Mouse (Mus musculus) A20 (cell line): ENCODE measurements around the gene Commd3.

Experiments
- DNase-seq: peaks from one replicate; pipeline ENCODE4 v3.0.0-alpha.2; 2011; ENCODE audit warnings: low read depth, low spot score

The Commd3 gene

DNA sequence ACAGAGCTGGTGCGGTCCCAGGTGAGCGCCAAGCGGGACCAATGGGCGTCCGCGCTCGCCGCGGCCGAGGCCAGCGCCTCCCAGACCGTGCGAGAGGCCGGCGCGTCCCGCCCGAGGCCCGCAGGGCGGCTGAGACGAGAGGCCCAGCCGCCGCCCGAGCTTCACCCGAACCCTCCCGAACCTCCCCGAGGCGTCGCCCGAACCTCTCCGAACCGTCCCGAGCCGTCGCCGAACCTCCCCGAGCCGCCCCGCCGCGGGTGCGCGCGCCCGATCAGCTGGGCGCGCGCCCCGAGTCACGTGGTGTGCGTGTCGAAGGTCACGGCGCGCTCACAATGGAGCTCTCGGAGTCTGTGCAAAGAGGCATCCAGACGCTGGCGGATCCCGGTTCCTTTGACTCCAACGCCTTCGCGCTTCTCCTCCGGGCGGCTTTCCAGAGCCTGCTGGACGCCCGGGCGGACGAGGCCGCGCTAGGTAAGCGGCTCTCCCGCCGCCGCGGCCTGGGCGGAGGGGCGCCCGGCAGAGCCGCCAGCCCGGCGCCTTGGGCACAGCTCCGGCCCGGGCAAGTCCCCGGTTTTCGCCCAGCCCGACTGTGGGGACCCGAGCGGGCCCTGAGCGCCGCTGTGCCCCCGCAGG, at the start of gene Commd3:
Gene Commd3 (plus strand): TSS at position 252 of the 633 bp plus-strand sequence.
- DNase-seq, result peak; percentile 92

DNA sequence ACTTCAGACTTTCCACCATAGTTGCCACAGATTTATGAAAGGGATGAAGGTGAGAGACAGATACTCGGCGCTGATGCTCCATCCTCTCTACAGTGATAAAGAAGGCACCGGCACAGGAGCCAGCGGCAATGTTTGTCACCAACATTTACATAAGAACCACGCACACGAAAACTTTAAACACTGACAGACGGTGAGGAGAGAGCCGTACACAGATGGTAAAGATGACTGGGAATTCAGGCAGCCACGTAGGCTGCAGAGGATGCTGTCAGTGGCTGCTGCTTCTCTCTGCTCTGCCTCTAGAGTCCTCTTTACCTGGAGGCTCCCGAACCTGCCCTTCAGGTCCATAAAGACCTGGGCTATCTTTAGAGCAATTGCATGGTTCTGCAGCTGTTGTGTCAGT, 49.0 kb upstream of the Commd3 start:
- no peak for DNase-seq

DNA sequence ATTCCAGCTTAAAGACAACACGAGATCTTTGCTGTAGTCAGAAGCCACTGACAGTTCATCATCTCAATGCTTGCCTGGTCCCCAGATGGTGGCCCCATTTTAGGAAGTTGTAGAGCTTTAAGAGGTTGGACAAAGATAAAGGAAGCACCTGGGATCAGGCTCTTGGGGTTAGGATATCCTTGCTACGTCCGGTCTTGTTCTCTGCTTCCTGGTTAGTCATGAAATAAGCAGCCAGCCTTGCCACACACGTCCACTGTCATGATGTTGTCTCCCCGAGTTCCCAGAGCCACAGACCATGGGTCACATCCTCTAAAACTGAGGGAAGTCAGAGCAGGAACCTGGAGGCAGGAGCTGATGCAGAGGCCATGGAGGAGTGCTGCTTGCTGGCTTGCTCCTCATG, 41.6 kb upstream of the Commd3 start:
- no peak for DNase-seq

DNA sequence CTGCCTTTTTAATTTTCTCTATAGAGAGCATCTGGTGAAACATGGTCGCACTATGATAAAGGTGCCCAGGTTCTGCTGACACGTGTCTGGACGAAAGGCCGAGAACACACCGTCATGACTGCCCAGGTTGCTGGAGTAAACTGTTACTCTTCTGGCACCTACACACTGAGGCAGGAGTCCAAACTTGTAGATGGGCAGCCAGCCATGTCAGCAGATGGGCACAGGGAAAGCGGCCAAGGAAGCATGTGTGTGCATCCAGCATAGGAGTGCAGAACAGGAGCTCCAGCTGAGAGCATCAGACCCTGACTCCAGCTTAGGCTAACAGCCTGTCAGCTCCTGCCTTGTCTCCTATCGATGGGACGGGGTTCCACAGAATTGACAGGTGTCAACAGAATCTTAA, 37.1 kb upstream of the Commd3 start:
- DNase-seq, result no peak

DNA sequence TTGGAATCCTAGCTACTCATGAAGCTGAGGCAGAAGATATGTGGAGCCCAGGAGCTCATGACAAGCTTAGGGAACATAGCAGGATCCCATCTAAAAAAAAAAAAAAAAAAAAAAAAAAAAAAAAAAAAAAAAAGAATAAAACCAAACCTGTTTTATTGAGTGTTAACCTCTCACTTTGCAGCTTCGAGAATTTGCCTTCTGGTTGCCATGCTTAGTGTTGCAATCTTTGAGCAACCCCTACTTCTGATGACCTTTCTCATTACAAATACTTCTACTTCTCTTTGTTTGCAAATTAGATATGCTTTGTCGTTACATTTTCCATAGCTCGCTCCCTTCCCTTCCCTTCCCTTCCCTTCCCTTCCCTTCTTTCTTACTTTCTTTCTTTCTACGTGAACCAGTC, 23.6 kb upstream of the Commd3 start:
- no peak for DNase-seq

DNA sequence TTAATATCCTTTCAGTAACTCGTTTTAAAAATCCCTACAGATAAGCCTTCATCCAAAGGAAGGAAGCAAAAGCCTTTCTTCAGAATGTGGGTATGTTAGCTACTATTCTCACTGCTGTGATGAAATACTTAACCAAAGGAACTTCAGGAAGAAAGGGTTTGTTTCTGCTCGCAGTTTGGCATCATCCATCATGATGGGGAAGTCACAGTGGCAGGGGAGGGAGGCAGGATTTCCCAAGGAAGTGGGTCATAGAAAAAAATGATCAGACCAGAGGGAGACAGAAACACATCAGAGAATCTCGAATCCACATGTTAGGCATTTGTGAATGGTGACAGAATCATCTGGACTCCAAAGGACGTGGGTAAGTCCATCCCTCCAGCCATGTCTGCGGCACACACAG, 17.4 kb upstream of the Commd3 start:
- no peak for DNase-seq

DNA sequence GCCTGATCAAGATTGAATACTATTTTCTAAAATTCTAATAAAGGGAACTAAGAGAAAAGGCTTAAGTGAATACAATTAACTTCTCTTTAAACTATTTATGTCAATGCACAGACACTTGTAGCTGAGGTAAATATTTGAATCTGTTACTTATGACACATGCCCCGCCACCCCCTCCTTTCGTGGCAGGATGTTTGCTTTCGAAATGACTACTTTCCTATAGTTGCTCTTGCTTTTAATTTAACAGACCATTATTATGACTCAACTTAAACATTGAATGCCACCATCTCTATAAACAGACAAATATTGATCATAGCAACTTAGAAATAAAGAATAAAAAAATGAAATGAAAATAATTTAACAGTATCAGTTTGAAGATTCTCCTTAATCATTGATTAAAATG, 8.2 kb upstream of the Commd3 start:
- peak; percentile 43 for DNase-seq

DNA sequence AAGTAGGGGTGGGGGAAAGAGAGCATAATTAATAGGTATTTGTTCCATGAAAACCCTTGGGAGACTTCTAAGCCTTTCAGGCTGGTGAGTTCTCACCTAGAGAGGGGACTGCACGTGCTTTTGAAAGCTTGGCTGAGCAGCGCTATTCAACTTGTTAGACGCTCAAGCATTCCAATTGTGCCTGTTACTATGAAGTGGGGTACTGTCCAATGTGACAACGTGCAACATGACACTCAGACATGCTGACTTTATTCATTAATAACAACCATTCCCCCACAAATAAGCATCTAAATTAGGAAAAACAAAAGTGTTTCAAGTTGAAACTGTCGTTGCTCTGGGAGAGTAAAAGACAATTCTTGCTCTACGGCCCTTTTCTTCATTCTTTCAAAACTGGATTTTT, 1.1 kb upstream of the Commd3 start:
- no peak for DNase-seq

DNA sequence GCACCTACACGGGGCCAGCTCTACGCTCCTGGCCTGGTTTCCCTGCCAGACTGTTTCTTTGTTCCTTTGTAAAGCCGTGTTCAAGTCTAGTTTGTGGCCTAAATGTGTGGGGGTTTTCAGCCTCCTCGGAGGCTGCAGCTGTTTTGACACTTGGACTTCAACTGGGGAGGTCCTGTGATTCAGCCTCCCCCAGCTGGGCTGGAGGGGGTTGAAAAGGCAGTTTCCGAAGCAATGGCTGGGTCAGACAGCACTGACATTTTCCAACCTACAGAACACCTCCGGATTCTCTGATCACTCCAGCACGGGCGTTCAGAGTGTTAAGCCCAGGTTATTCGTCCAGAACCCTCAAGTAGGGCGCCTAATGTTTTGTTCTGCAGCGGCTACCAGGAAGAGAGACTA, 581 bp downstream of the Commd3 start:
- DNase-seq, result peak; percentile 88

DNA sequence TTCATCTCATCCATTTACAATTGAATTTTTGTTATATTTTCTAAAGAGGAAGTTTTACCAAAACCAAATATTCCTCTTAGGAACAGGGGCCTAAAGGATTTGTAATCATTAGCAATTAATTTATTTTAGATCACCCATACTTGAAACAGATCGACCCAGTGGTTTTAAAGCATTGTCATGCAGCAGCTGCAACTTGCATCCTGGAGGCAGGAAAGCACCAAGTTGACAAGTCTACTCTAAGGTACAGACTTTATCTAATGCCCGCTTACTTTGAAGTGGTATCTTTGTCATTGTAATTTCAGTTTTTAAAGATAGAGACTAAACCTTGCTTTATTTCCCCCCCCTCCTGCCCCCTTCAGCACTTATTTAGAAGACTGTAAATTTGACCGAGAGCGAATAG, 1.6 kb downstream of the Commd3 start:
- peak; percentile 42 for DNase-seq

DNA sequence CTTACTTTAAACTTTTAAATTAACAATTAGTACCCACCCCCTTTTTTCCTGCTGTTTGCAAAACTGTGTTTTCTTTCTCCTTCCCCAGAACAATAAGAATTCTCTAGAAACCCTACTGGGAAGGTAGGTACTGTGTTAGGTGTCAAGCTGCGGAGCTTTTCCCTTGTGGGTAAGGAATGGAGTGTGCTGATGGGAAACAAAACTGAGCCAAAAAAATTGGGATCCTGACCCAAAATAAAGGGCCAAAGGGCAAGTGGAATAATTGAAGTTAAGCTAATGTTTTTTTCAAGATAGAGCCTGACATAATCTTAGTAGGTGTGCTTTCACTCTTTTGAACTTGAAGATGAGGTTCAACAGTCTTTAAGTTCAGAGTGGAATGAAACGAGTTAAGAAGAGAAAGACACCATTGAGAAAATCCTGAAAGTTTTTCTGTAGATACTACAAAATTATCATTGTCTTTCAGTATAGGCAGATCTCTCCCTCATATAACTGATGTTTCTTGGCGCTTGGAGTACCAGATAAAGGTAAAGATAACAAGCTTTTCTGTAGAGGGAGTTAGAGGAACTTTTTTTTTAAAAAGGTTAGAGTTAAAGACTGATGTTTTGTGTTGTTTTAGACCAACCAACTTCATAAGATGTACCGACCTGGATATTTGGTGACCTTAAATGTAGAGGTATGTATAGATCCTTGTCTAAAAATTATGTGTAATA, 2.2 kb downstream of the Commd3 start:
- no peak for DNase-seq

DNA sequence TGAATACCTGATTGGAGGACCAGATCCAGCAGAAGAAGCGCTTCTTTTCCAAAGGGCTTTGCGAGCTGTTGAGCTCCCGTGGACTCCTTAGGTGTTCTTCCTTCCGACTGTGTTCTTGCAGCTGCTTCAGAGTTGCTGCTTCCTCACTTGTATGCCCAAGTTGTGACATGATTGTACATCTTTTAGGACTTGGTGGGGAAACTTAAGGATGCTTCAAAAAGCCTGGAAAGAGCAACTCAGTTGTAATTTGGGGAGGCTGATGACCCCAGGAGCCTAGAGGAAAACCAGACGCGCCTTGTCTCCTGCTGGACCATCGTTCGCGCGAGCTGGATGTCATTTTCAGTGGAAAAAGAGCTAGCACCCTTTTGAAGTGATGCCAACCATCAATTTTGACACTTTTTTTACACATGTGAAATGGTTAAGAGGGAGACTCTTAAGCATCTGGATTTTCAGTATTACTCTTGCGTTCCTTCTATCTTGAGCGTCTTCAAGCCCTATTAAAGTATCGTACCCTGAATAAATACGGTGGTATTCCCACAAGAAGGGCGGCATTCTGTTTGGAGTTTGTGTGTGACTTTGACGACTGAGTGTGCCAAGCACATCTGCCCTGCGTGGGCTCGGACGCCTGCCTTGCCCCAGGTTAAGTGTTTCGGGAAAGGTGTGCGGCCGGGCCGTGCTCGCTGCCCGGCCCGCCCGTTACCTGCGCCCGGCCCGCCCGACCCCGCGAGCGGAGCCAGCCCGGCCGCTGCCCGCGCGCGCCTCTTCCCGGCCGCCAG, 3.7 kb downstream of the Commd3 start:
- DNase-seq, result peak; percentile 44

DNA sequence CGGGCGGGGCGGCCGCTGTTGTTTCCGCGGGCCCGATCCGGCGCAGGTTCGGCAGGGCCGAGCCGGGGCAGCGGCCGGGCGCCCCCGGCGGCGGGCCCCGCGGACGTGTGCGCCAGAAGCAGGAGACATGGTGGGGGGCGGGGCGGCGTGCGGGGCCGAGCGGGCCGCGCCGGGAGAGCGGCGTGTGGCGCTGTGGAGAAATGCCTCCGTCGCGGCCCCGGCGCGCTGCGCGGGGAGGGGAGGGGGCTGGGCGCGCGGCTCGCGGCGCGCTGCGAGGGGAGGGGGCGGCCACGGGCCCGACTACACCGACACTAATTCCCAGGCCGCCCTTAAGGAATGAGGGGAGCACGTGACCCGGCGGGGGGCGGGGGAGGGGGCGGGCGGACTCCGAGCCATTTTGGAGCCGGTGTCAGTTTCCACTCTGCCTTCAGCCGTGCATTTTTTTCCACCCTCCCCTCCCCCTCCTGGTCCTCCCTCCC, 4.3 kb downstream of the Commd3 start:
- no peak for DNase-seq

DNA sequence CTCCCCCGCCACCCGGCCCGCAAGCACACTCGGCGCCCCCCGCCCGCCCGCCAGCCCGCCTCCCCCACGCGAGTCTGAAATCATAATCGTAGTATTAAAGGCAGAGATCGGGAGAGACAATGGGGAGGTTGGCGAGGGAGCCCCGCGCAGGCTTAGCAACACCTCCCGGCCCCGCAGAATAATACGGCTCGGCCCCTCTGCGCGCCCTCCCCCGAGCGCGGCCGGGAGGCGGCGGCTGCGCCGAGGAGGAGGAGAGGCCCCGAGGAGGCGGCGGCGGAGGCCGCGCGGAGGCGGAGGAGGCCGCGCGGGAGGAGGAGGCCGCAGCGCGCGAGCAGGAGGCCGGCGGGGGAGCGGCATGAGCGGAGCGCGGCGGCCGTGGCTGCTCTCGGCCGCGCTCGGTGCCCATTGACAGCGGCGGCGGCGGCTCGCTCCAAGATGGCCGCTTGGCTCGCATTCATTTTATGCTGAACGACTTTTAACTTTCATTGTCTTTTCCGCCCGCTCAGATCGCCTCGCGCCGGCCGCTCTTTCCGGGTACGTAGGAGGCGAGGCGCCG, 4.8 kb downstream of the Commd3 start, which contains the start of gene Bmi1:
Gene Bmi1 (plus strand): TSS at position 83 of the 556 bp plus-strand sequence.
- peak; percentile 69 for DNase-seq

DNA sequence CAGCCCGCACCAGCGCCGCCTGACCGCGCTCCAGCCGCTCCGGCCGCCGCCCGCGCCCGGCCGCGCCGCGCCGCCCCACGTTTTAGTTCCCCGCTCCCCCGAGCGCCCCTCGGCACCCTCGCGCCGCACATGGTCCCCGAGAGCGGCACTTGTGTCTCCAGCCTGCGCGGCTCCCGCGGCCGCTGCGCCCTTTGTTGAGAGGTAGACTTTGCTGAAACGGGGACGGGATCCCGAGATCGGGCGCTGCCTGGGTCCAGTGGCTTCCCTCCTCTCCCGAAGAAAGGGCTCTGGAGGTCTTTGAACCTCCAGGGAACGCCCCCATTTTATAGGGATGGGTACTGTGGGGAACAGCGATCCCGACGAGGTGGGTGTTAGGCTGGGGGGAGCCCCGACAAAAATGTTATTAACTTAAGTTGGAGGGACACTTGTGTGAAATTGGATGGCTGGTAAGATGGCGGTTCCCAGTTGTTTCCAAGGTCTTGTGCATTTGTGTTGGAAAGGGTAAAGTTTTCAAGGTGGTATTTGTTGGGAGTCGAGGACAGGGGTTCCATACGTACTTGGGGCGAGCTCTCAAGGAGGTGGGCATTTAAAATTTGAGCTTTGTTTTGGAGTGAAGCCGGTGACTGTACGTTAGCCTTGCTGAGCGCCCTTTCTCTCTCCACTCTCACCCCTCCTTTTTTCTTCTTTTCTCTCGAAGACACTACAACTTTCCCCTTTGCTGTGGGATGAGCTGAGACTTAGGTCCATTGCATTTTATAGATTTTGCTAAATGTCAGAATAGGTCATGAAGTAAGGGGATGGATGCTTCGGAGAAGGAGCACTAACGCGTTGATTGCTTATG, 5.7 kb downstream of the Commd3 start:
- peak; percentile 68 for DNase-seq

DNA sequence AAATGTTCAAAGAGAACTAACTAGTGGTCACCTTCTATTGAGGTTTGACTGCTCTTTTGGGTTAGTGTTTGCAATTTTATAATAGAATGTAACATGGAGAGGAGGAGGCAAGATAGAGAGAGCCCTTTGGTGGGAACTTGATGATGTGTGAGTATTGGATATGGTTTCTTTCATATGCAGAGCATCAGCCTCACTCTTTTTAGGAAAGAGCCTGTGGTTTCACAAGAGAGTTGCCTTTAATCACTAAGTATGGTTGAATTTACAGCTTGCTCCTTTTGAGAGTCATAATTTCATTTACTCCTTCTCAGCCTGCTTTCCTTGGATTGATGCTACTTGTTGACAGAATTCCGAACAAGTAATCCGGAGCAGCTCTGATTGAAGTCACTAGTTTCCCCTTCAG, 7.5 kb downstream of the Commd3 start:
- no peak for DNase-seq

DNA sequence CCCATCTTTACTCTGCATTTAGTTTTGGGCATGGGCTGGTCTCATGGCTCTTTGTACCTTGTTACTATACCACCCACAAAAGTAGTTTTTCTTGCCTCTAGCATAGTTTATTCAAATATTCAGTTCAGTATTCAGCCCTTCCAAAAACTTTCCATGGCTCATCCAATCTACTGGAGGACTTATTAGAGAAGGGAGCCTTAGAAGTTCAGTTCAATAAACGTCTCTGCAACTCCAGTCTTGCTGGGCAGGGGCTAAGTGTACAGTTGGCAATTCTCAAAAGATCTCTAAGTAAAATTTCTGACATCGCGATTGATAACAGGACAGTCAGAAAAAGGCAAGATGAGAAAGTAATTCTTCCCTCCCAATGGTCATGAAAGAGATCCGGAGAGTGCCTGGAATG, 8.3 kb downstream of the Commd3 start:
- DNase-seq, result no peak

DNA sequence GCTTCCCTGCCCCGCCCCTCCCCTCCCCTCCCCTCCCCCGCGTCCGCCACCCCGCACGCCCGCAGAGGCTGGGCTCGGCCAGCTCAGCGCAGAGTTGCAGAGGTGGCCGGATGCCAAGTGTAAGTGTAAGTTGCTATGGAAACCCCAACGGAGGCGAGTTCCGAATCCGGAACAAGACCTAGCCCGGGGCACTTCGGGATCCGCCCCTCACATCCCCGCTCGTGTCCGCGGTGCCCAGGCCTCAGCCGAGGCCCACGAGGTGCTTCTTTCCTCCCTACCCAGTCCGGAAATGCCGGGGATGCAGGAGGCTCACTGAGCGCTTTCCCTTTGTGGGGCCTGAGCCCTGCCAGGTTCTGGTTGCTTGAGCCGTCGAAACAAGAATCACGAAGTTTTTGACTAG, 8.8 kb downstream of the Commd3 start:
- no peak for DNase-seq

DNA sequence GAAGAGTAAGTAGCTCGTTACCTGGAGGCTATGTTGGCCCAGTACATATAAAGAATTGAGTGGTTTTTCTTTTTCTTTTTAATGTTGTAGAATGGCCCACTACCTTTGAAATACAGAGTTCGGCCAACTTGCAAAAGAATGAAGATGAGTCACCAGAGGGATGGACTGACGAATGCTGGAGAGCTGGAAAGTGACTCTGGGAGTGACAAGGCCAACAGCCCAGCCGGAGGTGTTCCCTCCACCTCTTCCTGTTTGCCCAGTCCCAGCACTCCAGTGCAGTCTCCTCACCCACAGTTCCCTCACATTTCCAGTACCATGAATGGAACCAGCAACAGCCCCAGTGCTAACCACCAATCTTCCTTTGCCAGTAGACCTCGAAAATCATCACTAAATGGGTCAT, 11.9 kb downstream of the Commd3 start:
- DNase-seq, result no peak

DNA sequence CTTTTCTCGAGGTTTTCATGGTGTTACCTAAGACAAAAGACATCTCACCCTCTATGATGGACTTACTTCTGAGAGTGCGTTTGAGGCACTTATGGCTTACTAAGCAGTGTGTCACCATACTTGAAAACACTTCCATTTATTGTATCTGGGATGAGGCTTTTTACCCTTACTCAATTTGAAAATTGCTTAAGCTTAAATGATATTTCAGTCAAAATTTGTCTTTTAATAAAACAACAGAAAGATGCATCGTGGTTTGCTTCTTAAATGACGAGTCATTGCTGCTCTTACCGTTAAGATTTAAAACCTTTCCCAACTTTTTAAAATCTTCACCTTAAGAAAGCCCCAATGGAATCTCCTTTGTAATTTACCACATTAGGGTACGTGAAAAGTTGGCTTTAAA, 14.2 kb downstream of the Commd3 start:
- DNase-seq, result no peak

DNA sequence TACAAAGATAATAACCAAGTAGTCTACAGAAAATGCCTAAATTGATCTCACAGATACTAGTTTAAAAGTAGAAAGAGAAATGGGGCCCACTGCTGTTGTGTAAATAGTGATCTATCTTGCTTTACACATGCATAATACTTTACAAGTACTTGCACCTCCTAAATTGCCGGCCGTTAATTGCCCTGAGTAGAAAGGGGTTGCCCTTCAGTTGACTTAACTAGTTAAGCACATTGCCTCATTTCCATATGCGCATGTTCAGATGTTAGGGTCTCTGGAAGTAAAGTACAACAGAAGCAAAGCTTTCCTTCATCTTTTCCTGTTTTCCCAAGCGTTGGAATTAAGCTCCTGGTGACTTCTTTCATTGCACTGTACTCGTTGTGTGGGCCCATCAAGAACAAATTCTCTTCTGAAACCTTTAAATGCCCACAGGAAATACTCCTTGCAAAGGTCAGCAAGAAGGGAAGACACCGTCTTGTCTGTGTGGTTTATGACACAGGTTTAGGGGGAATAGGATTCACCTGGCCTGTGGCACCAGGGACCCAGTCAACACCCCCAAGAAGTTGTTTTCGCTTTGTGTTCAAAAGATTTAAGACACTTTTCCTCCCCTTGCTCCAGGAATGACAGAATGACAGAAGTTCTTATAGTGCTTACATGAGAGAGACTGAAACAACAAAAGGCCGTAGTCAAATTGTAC, 14.8 kb downstream of the Commd3 start:
- no peak for DNase-seq
